Mouse (Mus musculus): ENCODE measurements around the gene Ppp6r3.
A peak's percentile ranks its signal among the peaks of the same experiment; 100 is the strongest.

The Ppp6r3 gene

GRCm38 (mm10) chr19:3528646-3529045 lies 46.9 kb downstream of the Ppp6r3 start:
- DNase-seq (ENCODE audit: low spot score), result peak; percentile 6

- DNase-seq (ENCODE audit: low spot score), result no peak
Observed at GRCm38 (mm10) chr19:3527531-3527930, 48.0 kb downstream of the Ppp6r3 start.

- DNase-seq (ENCODE audit: low spot score), result no peak
Observed at GRCm38 (mm10) chr19:3519471-3520169, 55.9 kb downstream of the Ppp6r3 start.

- no peak for DNase-seq (ENCODE audit: low spot score)
Observed at GRCm38 (mm10) chr19:3497216-3497615, 78.3 kb downstream of the Ppp6r3 start.

- DNase-seq (ENCODE audit: low spot score), result no peak
Observed at GRCm38 (mm10) chr19:3489826-3490225, 85.7 kb downstream of the Ppp6r3 start.

GRCm38 (mm10) chr19:3482831-3483230 lies 92.7 kb downstream of the Ppp6r3 start:
- no peak for DNase-seq (ENCODE audit: low spot score)

- DNase-seq (ENCODE audit: low spot score), result no peak
Observed at GRCm38 (mm10) chr19:3480101-3480500, 95.4 kb downstream of the Ppp6r3 start.

- DNase-seq (ENCODE audit: low spot score), result no peak
Observed at GRCm38 (mm10) chr19:3476996-3477395, 98.6 kb downstream of the Ppp6r3 start.

GRCm38 (mm10) chr19:3471218-3471617 lies 104.3 kb downstream of the Ppp6r3 start:
- no peak for DNase-seq (ENCODE audit: low spot score)

- DNase-seq (ENCODE audit: low spot score), result no peak
Observed at GRCm38 (mm10) chr19:3467574-3467973, 108.0 kb downstream of the Ppp6r3 start.

- no peak for DNase-seq (ENCODE audit: low spot score)
Observed at GRCm38 (mm10) chr19:3459986-3460385, 115.6 kb downstream of the Ppp6r3 start.

- no peak for DNase-seq (ENCODE audit: low spot score)
Observed at GRCm38 (mm10) chr19:3458331-3459099, 117.0 kb downstream of the Ppp6r3 start.

GRCm38 (mm10) chr19:3457700-3458099 lies 117.8 kb downstream of the Ppp6r3 start:
- DNase-seq (ENCODE audit: low spot score), result no peak

- no peak for DNase-seq (ENCODE audit: low spot score)
Observed at GRCm38 (mm10) chr19:3451649-3452048, 123.9 kb downstream of the Ppp6r3 start.

GRCm38 (mm10) chr19:3451170-3451569 lies 124.4 kb downstream of the Ppp6r3 start:
- peak; percentile 92 for DNase-seq (ENCODE audit: low spot score)

GRCm38 (mm10) chr19:3450714-3451113 lies 124.8 kb downstream of the Ppp6r3 start:
- DNase-seq (ENCODE audit: low spot score), result no peak

- DNase-seq (ENCODE audit: low spot score), result no peak
Observed at GRCm38 (mm10) chr19:3449248-3449647, 126.3 kb downstream of the Ppp6r3 start.

GRCm38 (mm10) chr19:3447348-3447747 lies 128.2 kb downstream of the Ppp6r3 start:
- no peak for DNase-seq (ENCODE audit: low spot score)

GRCm38 (mm10) chr19:3441092-3441491 lies 134.5 kb downstream of the Ppp6r3 start:
- DNase-seq (ENCODE audit: low spot score), result no peak

GRCm38 (mm10) chr19:3440667-3441066 lies 134.9 kb downstream of the Ppp6r3 start:
- DNase-seq (ENCODE audit: low spot score), result no peak

- no peak for DNase-seq (ENCODE audit: low spot score)
Observed at GRCm38 (mm10) chr19:3437980-3438379, 137.6 kb downstream of the Ppp6r3 start.

GRCm38 (mm10) chr19:3436840-3437239 lies 138.7 kb downstream of the Ppp6r3 start:
- DNase-seq (ENCODE audit: low spot score), result peak; percentile 26

- DNase-seq (ENCODE audit: low spot score), result no peak
Observed at GRCm38 (mm10) chr19:3435824-3436223, 139.7 kb downstream of the Ppp6r3 start.

Measured in embryo, embryonic 10.5 days (tissue).